Mouse (Mus musculus) embryo, embryonic 9.5 days (tissue): Measurements from ENCODE around the gene Rpl36al.
"Not testable (repeated sequence)": the region's sequence is repeated elsewhere in the genome, so short reads cannot be mapped to it uniquely, and the experiment has no call there.

Source experiments
- DNase-seq: peaks from one replicate; pipeline ENCODE4 v3.0.0-alpha.2; 2017; ENCODE audit errors: extremely low spot score

Gene Rpl36al

GRCm38 (mm10) chr12:69196444-69197377 lies 12.8 kb upstream of the Rpl36al start, which contains the start of gene Gm49383:
Gm49383 (minus strand) TSS chr12:69197104.
- DNase-seq, result no peak

- DNase-seq, result no peak
Measured at GRCm38 (mm10) chr12:69192637-69193036, 8.8 kb upstream of the Rpl36al start.

- DNase-seq, result no peak
Measured at GRCm38 (mm10) chr12:69191396-69191795, 7.5 kb upstream of the Rpl36al start.

- no peak for DNase-seq
Measured at GRCm38 (mm10) chr12:69190522-69190921, 6.6 kb upstream of the Rpl36al start.

- no peak for DNase-seq
Measured at GRCm38 (mm10) chr12:69190074-69190473, 6.2 kb upstream of the Rpl36al start.

- no peak for DNase-seq
Measured at GRCm38 (mm10) chr12:69186811-69187471, 3.1 kb upstream of the Rpl36al start.

- DNase-seq, result no peak
Measured at GRCm38 (mm10) chr12:69185371-69185770, 1.5 kb upstream of the Rpl36al start.

- no peak for DNase-seq
Measured at GRCm38 (mm10) chr12:69184342-69185295, 736 bp upstream of the Rpl36al start.

- DNase-seq, result no peak
Measured at GRCm38 (mm10) chr12:69181800-69182199, 2.1 kb downstream of the Rpl36al start.

- DNase-seq, result no peak
Measured at GRCm38 (mm10) chr12:69179371-69179770, 4.5 kb downstream of the Rpl36al start.

GRCm38 (mm10) chr12:69177526-69177925 lies 6.4 kb downstream of the Rpl36al start:
- no peak for DNase-seq

- DNase-seq, result no peak
Measured at GRCm38 (mm10) chr12:69175975-69176374, 7.9 kb downstream of the Rpl36al start.

- DNase-seq, result no peak
Measured at GRCm38 (mm10) chr12:69171307-69171706, 12.6 kb downstream of the Rpl36al start.

- peak; percentile 93 for DNase-seq
Measured at GRCm38 (mm10) chr12:69168461-69169106, 15.3 kb downstream of the Rpl36al start, which contains the start of gene Lrr1. Lrr1 (plus strand) TSS chr12:69168814.

- DNase-seq, result no peak
Measured at GRCm38 (mm10) chr12:69167656-69168460, 16.0 kb downstream of the Rpl36al start.

- DNase-seq, result not testable (repeated sequence)
Measured at GRCm38 (mm10) chr12:69166861-69167581, 16.9 kb downstream of the Rpl36al start.

- DNase-seq, result no peak
Measured at GRCm38 (mm10) chr12:69164904-69165303, 19.0 kb downstream of the Rpl36al start.

- not testable (repeated sequence) for DNase-seq
Measured at GRCm38 (mm10) chr12:69163586-69163985, 20.3 kb downstream of the Rpl36al start.

GRCm38 (mm10) chr12:69160677-69161076 lies 23.2 kb downstream of the Rpl36al start:
- not testable (repeated sequence) for DNase-seq

GRCm38 (mm10) chr12:69159578-69159940 lies 24.3 kb downstream of the Rpl36al start:
- DNase-seq, result peak; percentile 81
